8 mouse cellular contexts compared by ENCODE assay signal in genomic region chr3:133544131-133544550, GRCm38 (mm10). TPM values are rescaled to one million over a fixed set of nuclear protein-coding genes. Genes with fewer than 3 reads are reported as not detected.
A peak's percentile ranks its signal among the peaks of the same experiment; 100 is the strongest.
DNase-seq lines count a peak whose midpoint lies in the region; ATAC-seq and TF ChIP-seq lines count a peak whose summit lies in the region.

No protein-coding gene starts in this region.

- peak; percentile 91 for ATAC-seq in heart, embryonic 14.5 days (ENCODE audit: insufficient number of reproducible peaks, insufficient read depth, low FRiP score, low read depth)
- ATAC-seq in liver, embryonic 13.5 days (ENCODE audit: low read depth), result peak; percentile 90
- ATAC-seq in stomach, embryonic 15.5 days (ENCODE audit: insufficient read depth, low FRiP score, low read depth), result peak; percentile 92

- peak overlapping the region; percentile 93 to 99 for H3K27ac ChIP-seq in heart, embryonic 14.5 days (replicated peaks in 1 of 2; ENCODE audit: control insufficient read depth in 1 of 2, insufficient read depth in 1 of 2, low read depth in 2 of 2, low read length in 2 of 2)
- H3K27ac ChIP-seq in liver, embryonic 13.5 days, result peak overlapping the region; percentile 84
- H3K27ac ChIP-seq in stomach, embryonic 15.5 days, result peak overlapping the region; percentile 98

- TF ChIP-seq CTCF in brain, embryonic 14.5 days (IDR thresholded peaks at IDR 0.05; ENCODE audit: borderline replicate concordance, extremely low read depth, insufficient read depth, insufficient read length), result no peak

- H3K4me2 ChIP-seq in heart, embryonic 14.5 days (ENCODE audit: low read length), result peak overlapping the region; percentile 79
- H3K4me2 ChIP-seq in liver, embryonic 13.5 days, result peak overlapping the region; percentile 87
- peak overlapping the region; percentile 59 for H3K4me2 ChIP-seq in stomach, embryonic 15.5 days

- peak overlapping the region; percentile 93 for H3K9ac ChIP-seq in heart, embryonic 14.5 days (ENCODE audit: low read length)
- peak overlapping the region; percentile 80 for H3K9ac ChIP-seq in liver, embryonic 13.5 days
- H3K9ac ChIP-seq in stomach, embryonic 15.5 days, result peak overlapping the region; percentile 71

- H3K36me3 ChIP-seq in heart, embryonic 14.5 days (ENCODE audit: control insufficient read depth, insufficient read depth, low read length), result no peaks in the 10 kb centered on the region
- H3K36me3 ChIP-seq in liver, embryonic 13.5 days, result no peaks in the 10 kb centered on the region
- H3K36me3 ChIP-seq in stomach, embryonic 15.5 days, result no peaks in the 10 kb centered on the region

- DNase-seq in CD4-positive helper T cell, adult 2 months (ENCODE audit: low read depth, low spot score), result peak; percentile 94
- peak; percentile 99 for DNase-seq in brain, embryonic 14.5 days (ENCODE audit: low read depth)
- DNase-seq in fibroblast of lung, adult 2 months (ENCODE audit: low read depth), result peak; percentile 60
- DNase-seq in kidney, postnatal 14 days, result peak; percentile 94
- DNase-seq in liver, embryonic 13.5 days, result peak; percentile 71
- DNase-seq in neural tube, embryonic 10.5 days (ENCODE audit: extremely low spot score, low spot score), result peak; percentile 86

- no peaks in the 10 kb centered on the region for H3K9me3 ChIP-seq in heart, embryonic 14.5 days (ENCODE audit: control insufficient read depth, low read length)
- no peaks in the 10 kb centered on the region for H3K9me3 ChIP-seq in liver, embryonic 13.5 days (replicated peaks)
- H3K9me3 ChIP-seq in stomach, embryonic 15.5 days, result no peaks in the 10 kb centered on the region

- peak overlapping the region; percentile 88 to 91 for H3K4me3 ChIP-seq in heart, embryonic 14.5 days (ENCODE audit: control insufficient read depth in 1 of 2, insufficient read depth in 1 of 2, low read depth in 1 of 2, low read length in 2 of 2)
- peak overlapping the region; percentile 72 for H3K4me3 ChIP-seq in liver, embryonic 13.5 days (replicated peaks)
- peak overlapping the region; percentile 83 for H3K4me3 ChIP-seq in stomach, embryonic 15.5 days (replicated peaks)

- H3K27me3 ChIP-seq in heart, embryonic 14.5 days (ENCODE audit: control insufficient read depth, insufficient read depth, low read length), result no peaks in the 10 kb centered on the region
- H3K27me3 ChIP-seq in liver, embryonic 13.5 days, result 0 out of 2 replicates have a peak, but pooled peaks cover 6% of the 10 kb centered on the region
- no peaks in the 10 kb centered on the region for H3K27me3 ChIP-seq in stomach, embryonic 15.5 days (replicated peaks)

- TF ChIP-seq POLR2A in brain, embryonic 14.5 days (IDR thresholded peaks at IDR 0.05; ENCODE audit: borderline replicate concordance, extremely low read depth, insufficient read depth, insufficient read length, poor library complexity, severe bottlenecking), result peak; percentile 66; the same call in 1 of the 2 replicates

- 0% methylated on average over 32 of the region's 52 CpGs for WGBS in heart, embryonic 14.5 days
- under 1% methylated on average over 50 of the region's 52 CpGs for WGBS in liver, embryonic 13.5 days (ENCODE audit: insufficient replicate concordance)
- WGBS in stomach, embryonic 15.5 days, result 0% methylated on average over 36 of the region's 52 CpGs

- H3K4me1 ChIP-seq in heart, embryonic 14.5 days (ENCODE audit: control insufficient read depth in 2 of 2, insufficient read depth in 2 of 2, low read length in 2 of 2), result peaks cover 0 to 19% of the 10 kb centered on the region in 2 experiments
- peaks cover 19% of the 10 kb centered on the region for H3K4me1 ChIP-seq in liver, embryonic 13.5 days (replicated peaks)
- no peaks in the 10 kb centered on the region for H3K4me1 ChIP-seq in stomach, embryonic 15.5 days

RNA-seq across cellular contexts. Expression of gene Tet2, which starts 0.8 kb away (rescaled TPM):
- polyA plus RNA-seq in brain, embryonic 14.5 days (2012; rRNA removed), result 16.8 and 31.7 TPM in 2 replicates
- 19.9 and 20.0 TPM in 2 replicates for polyA plus RNA-seq in heart, embryonic 14.5 days (2014; fragmentation: Nextera tagmentation; extraction: Ambion mirVana)
- polyA plus RNA-seq in liver, embryonic 13.5 days (2015; fragmentation: Nextera tagmentation; extraction: Ambion mirVana), result 2.3 and 2.5 TPM in 2 replicates
- 14.5 and 17.2 TPM in 2 replicates for polyA plus RNA-seq in stomach, embryonic 15.5 days (2015; fragmentation: Nextera tagmentation; extraction: Ambion mirVana)

Comparison
In these comparisons a context has a peak if more than half of its experiments do, and no peak if none do; other contexts are left out.
1. Peak in every context shown above with its lines: DNase-seq, ATAC-seq, H3K4me3 ChIP-seq and H3K27ac ChIP-seq.